Mouse (Mus musculus) olfactory bulb, adult 2 months (tissue): ENCODE measurements around the gene Aacs.

Experiments
- CTCF ChIP-seq: fragments of 200-500 bp; IDR thresholded peaks from 2 replicates; pipeline ENCODE4 v1.5.1; 2012; ENCODE audit warnings: low read depth, mild to moderate bottlenecking, low read length, moderate library complexity; ENCODE audit not compliant: insufficient read depth
- POLR2A ChIP-seq: fragments of 200-500 bp; IDR thresholded peaks from 2 replicates; pipeline ENCODE4 v1.6.1; 2012; ENCODE audit warnings: mild to moderate bottlenecking, low read depth, low read length, moderate library complexity; ENCODE audit not compliant: insufficient read depth

DNA sequence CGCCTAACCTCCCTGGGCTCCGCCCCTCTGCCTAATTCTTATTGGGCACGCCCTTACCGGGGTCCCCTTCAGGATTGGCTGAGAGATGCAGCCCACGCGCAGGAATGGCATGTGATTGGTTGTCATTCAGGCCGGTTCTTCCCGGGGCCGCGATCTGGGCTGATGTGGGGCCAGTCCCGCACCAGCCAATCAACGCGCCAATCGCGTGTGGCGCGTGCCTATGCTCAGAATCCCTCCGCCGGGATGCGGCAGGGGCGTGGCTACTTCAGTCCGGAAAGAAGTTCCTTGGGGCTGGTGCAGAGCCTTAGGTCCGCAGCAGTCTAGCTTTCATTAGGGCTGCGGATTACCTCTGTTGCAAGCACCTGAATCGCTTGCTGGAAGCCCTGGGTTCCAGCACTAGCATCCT, 9.9 kb upstream of the Aacs start:
- TF ChIP-seq CTCF (no peak), POLR2A (no peak)
